Mouse (Mus musculus): ENCODE data around the gene Nrap. TPM values are rescaled to one million over a fixed set of nuclear protein-coding genes. Genes with fewer than 3 reads are reported as not detected.
"Not testable (repeated sequence)": the region's sequence is repeated elsewhere in the genome, so short reads cannot be mapped to it uniquely, and the experiment has no call there.

Gene Nrap
- polyA plus RNA-seq, 1 experiment from 2014 or later = 0.14 TPM

- no peak overlapping the region for H3K4me3 ChIP-seq (ENCODE audit: low read depth, low read length)
- DNase-seq (ENCODE audit: low spot score) (no peak), ATAC-seq (replicated peaks; ENCODE audit: low FRiP score) (no peak)
- H3K4me1 ChIP-seq (replicated peaks; ENCODE audit: control insufficient read depth, insufficient read depth, low read length) = no peaks in the 10 kb centered on the region
- H3K27ac ChIP-seq (ENCODE audit: low read depth, low read length) = no peak overlapping the region
- no peak overlapping the region for H3K4me2 ChIP-seq
- 85% methylated on average over 11 of the region's 11 CpGs for WGBS
- H3K27me3 ChIP-seq (replicated peaks; ENCODE audit: control insufficient read depth, insufficient read depth, low read length) = no peaks in the 10 kb centered on the region
- no peaks in the 10 kb centered on the region for H3K36me3 ChIP-seq (ENCODE audit: control insufficient read depth, insufficient read depth, low read length)
- H3K9ac ChIP-seq (ENCODE audit: low read depth, low read length) = no peak overlapping the region
- H3K9me3 ChIP-seq (ENCODE audit: control insufficient read depth, low read length) = no peaks in the 10 kb centered on the region
Observed at GRCm38 (mm10) chr19:56366168-56366567, 23.7 kb downstream of the Nrap start.

- ATAC-seq (replicated peaks; ENCODE audit: low FRiP score) (no peak), DNase-seq (ENCODE audit: low spot score) (no peak)
- 94% methylated on average over 8 of the region's 8 CpGs for WGBS
- no peaks in the 10 kb centered on the region for H3K36me3 ChIP-seq (ENCODE audit: control insufficient read depth, insufficient read depth, low read length)
- no peaks in the 10 kb centered on the region for H3K9me3 ChIP-seq (ENCODE audit: control insufficient read depth, low read length)
- no peak overlapping the region for H3K9ac ChIP-seq (ENCODE audit: low read depth, low read length)
- no peaks in the 10 kb centered on the region for H3K4me1 ChIP-seq (replicated peaks; ENCODE audit: control insufficient read depth, insufficient read depth, low read length)
- no peak overlapping the region for H3K27ac ChIP-seq (ENCODE audit: low read depth, low read length)
- H3K27me3 ChIP-seq (replicated peaks; ENCODE audit: control insufficient read depth, insufficient read depth, low read length) = no peaks in the 10 kb centered on the region
- H3K4me2 ChIP-seq = no peak overlapping the region
- no peak overlapping the region for H3K4me3 ChIP-seq (ENCODE audit: low read depth, low read length)
Observed at GRCm38 (mm10) chr19:56364563-56364962, 25.3 kb downstream of the Nrap start.

- H3K4me2 ChIP-seq = no peak overlapping the region
- no peak for DNase-seq (ENCODE audit: low spot score)
- no peaks in the 10 kb centered on the region for H3K4me1 ChIP-seq (replicated peaks; ENCODE audit: control insufficient read depth, insufficient read depth, low read length)
- WGBS = 65% methylated on average over 15 of the region's 15 CpGs
- no peak overlapping the region for H3K9ac ChIP-seq (ENCODE audit: low read depth, low read length)
- H3K36me3 ChIP-seq (ENCODE audit: control insufficient read depth, insufficient read depth, low read length) = no peaks in the 10 kb centered on the region
- no peak for ATAC-seq (replicated peaks; ENCODE audit: low FRiP score)
- H3K27ac ChIP-seq (ENCODE audit: low read depth, low read length) = no peak overlapping the region
- no peaks in the 10 kb centered on the region for H3K27me3 ChIP-seq (replicated peaks; ENCODE audit: control insufficient read depth, insufficient read depth, low read length)
- H3K9me3 ChIP-seq (ENCODE audit: control insufficient read depth, low read length) = no peaks in the 10 kb centered on the region
- no peak overlapping the region for H3K4me3 ChIP-seq (ENCODE audit: low read depth, low read length)
Observed at GRCm38 (mm10) chr19:56363721-56364460, 25.9 kb downstream of the Nrap start.

- H3K36me3 ChIP-seq (ENCODE audit: control insufficient read depth, insufficient read depth, low read length) = no peaks in the 10 kb centered on the region
- H3K4me3 ChIP-seq (ENCODE audit: low read depth, low read length) = no peak overlapping the region
- no peaks in the 10 kb centered on the region for H3K4me1 ChIP-seq (replicated peaks; ENCODE audit: control insufficient read depth, insufficient read depth, low read length)
- H3K9me3 ChIP-seq (ENCODE audit: control insufficient read depth, low read length) = no peaks in the 10 kb centered on the region
- DNase-seq (ENCODE audit: low spot score) (no peak), ATAC-seq (replicated peaks; ENCODE audit: low FRiP score) (no peak)
- no peak overlapping the region for H3K9ac ChIP-seq (ENCODE audit: low read depth, low read length)
- H3K4me2 ChIP-seq = no peak overlapping the region
- no peak overlapping the region for H3K27ac ChIP-seq (ENCODE audit: low read depth, low read length)
- WGBS = 64% methylated on average over 2 of the region's 2 CpGs
- no peaks in the 10 kb centered on the region for H3K27me3 ChIP-seq (replicated peaks; ENCODE audit: control insufficient read depth, insufficient read depth, low read length)
Observed at GRCm38 (mm10) chr19:56358890-56359289, 30.9 kb downstream of the Nrap start.

- not testable (repeated sequence) for H3K4me1 ChIP-seq (replicated peaks; ENCODE audit: control insufficient read depth, insufficient read depth, low read length); H3K27me3 ChIP-seq (replicated peaks; ENCODE audit: control insufficient read depth, insufficient read depth, low read length); DNase-seq (ENCODE audit: low spot score); ATAC-seq (replicated peaks; ENCODE audit: low FRiP score); H3K4me2 ChIP-seq; H3K9me3 ChIP-seq (ENCODE audit: control insufficient read depth, low read length); H3K9ac ChIP-seq (ENCODE audit: low read depth, low read length); H3K27ac ChIP-seq (ENCODE audit: low read depth, low read length); H3K4me3 ChIP-seq (ENCODE audit: low read depth, low read length); H3K36me3 ChIP-seq (ENCODE audit: control insufficient read depth, insufficient read depth, low read length)
- 64% methylated on average over 2 of the region's 2 CpGs for WGBS
Observed at GRCm38 (mm10) chr19:56357374-56357708, 32.5 kb downstream of the Nrap start.

GRCm38 (mm10) chr19:56356480-56357373, 33.1 kb downstream of the Nrap start:
- WGBS = 33% methylated on average over 17 of the region's 17 CpGs
- Histone ChIP-seq H3K27ac (ENCODE audit: low read depth, low read length) (no peak overlapping the region), H3K9ac (ENCODE audit: low read depth, low read length) (no peak overlapping the region), H3K4me2 (no peak overlapping the region), H3K27me3 (replicated peaks; ENCODE audit: control insufficient read depth, insufficient read depth, low read length) (no peaks in the 10 kb centered on the region), H3K9me3 (ENCODE audit: control insufficient read depth, low read length) (0 out of 2 replicates have a peak, but pooled peaks cover 2% of the 10 kb centered on the region), H3K36me3 (ENCODE audit: control insufficient read depth, insufficient read depth, low read length) (no peaks in the 10 kb centered on the region), H3K4me1 (replicated peaks; ENCODE audit: control insufficient read depth, insufficient read depth, low read length) (no peaks in the 10 kb centered on the region), H3K4me3 (ENCODE audit: low read depth, low read length) (no peak overlapping the region)
- DNase-seq (ENCODE audit: low spot score) (peak; percentile 73), ATAC-seq (replicated peaks; ENCODE audit: low FRiP score) (no peak)

- Histone ChIP-seq H3K4me3 (ENCODE audit: low read depth, low read length) (no peak overlapping the region), H3K9ac (ENCODE audit: low read depth, low read length) (no peak overlapping the region), H3K4me1 (replicated peaks; ENCODE audit: control insufficient read depth, insufficient read depth, low read length) (no peaks in the 10 kb centered on the region), H3K4me2 (no peak overlapping the region), H3K9me3 (ENCODE audit: control insufficient read depth, low read length) (0 out of 2 replicates have a peak, but pooled peaks cover 2% of the 10 kb centered on the region), H3K27me3 (replicated peaks; ENCODE audit: control insufficient read depth, insufficient read depth, low read length) (no peaks in the 10 kb centered on the region), H3K27ac (ENCODE audit: low read depth, low read length) (no peak overlapping the region), H3K36me3 (ENCODE audit: control insufficient read depth, insufficient read depth, low read length) (no peaks in the 10 kb centered on the region)
- no peak for DNase-seq (ENCODE audit: low spot score)
- no peak for ATAC-seq (replicated peaks; ENCODE audit: low FRiP score)
- WGBS = 77% methylated on average over 12 of the region's 12 CpGs
Observed at GRCm38 (mm10) chr19:56355201-56355600, 34.6 kb downstream of the Nrap start.

GRCm38 (mm10) chr19:56353689-56354088, 36.1 kb downstream of the Nrap start:
- Histone ChIP-seq H3K9ac (ENCODE audit: low read depth, low read length) (no peak overlapping the region), H3K9me3 (ENCODE audit: control insufficient read depth, low read length) (0 out of 2 replicates have a peak, but pooled peaks cover 2% of the 10 kb centered on the region), H3K4me2 (no peak overlapping the region), H3K36me3 (ENCODE audit: control insufficient read depth, insufficient read depth, low read length) (no peaks in the 10 kb centered on the region), H3K27me3 (replicated peaks; ENCODE audit: control insufficient read depth, insufficient read depth, low read length) (no peaks in the 10 kb centered on the region), H3K4me3 (ENCODE audit: low read depth, low read length) (no peak overlapping the region), H3K4me1 (replicated peaks; ENCODE audit: control insufficient read depth, insufficient read depth, low read length) (no peaks in the 10 kb centered on the region), H3K27ac (ENCODE audit: low read depth, low read length) (no peak overlapping the region)
- ATAC-seq (replicated peaks; ENCODE audit: low FRiP score) = no peak
- DNase-seq (ENCODE audit: low spot score) = no peak
- WGBS = 84% methylated on average over 10 of the region's 10 CpGs
